Mouse (Mus musculus) hematopoietic multipotent progenitor cell, adult 10-12 weeks (in vitro differentiated cells): ENCODE measurements around the gene E130116L18Rik. TPM values are rescaled to one million over a fixed set of nuclear protein-coding genes. Genes with fewer than 3 reads are reported as not detected.

Experiments used
- polyA plus RNA-seq: library from polyadenylated mRNA; stranded (reverse); fragments of >175 nt; gene quantifications from 2 replicates; pipeline ENCODE4 v1.2.3, GENCODE M21; 2012; ENCODE audit warnings: low replicate concordance

Gene E130116L18Rik
- polyA plus RNA-seq: not detected in 2 replicates

DNA sequence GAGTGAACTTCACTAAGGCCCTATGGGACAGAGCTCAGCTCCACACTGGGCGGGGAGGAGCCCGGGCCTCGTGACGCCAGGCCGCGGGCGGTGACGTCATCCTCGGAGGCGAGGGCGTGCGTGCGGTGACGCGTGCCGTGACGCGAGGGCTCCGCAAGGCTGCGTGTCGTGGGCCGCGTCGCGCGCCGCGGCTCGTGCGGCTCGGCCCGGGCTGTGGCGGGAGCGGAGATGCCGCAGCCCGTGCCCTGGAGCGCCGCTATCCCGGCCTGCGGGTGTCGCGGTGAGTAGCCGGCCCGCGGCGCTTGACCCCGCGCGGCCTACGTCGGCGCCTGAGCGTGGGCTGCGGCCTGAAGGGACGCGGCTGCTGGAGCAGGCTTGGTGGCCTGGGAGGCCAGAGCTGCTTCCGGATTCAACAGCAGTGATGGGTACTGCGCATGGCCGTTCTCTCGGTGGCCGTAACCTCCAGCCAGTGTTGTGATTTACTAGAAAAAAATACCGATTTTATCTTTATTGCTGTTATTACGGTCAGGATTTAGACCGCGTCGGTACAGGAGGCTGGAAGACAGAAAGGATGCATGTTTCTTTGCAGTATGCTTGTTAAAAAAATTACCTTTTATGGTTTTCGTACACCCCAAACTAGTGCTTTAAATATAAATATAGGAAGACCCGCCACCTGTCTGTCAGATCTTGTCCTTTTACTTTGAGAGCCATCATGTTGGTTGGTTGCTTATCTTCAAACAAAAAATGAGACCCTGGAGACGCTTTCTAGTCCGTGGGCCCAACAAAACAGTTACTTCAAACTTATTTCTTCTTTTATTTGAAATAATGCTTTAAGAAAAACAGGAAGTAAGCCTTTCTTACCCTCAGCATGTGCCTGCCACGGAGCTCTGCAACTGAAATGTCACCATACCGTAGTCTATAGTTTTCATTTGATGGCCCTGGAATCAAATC is at the start of gene E130116L18Rik:
TSS of gene E130116L18Rik (minus strand) at position 402 of the 951 bp plus-strand sequence.

DNA sequence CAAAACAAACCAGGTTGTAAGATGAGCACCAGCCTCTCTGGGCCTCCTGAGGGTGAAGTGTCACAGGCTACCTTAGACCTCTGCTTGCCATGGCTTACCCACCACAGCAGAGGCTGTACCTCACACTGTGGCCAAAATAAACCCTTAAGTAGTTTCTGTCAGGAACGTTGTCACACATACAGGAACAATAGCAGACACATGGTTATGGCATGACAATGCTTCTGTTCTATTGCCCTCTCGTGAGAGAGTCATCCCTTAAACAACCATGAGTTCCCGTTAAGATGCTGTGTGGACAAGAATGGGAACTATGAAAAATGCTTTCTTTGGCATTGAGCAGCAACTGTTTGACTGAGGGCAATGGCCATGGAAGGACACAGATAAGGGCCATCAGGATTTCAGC is 1.3 kb downstream of the E130116L18Rik start, which contains the start of gene Galnt11:
TSS of gene Galnt11 (plus strand) at position 301 of the 400 bp plus-strand sequence.

DNA sequence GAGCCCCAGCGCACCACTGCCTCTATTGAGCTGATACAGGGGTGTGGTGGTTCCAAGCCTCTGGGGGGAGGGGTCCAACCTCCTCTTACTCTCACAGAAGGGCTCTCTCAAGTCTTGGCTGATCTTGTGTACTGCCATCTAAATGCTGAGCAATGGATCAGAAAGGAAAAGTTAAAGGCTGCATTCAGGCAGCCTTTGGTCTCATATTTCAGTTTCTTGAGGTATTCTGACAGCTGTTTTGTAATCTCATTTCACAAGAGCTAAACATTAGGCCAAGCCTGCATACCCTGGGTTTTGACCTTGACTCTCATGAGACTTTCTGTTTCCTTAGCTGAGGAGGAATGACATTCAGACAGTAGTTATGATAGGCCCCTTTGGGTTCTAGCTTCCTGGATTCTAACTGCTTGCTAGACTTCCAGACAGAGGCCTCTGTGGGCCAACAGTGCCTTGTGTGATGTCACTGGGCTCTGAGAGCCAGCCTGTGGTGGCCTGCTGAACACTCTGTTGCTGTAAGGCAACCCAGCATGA is 41.9 kb downstream of the E130116L18Rik start, which contains the start of gene Galntl5:
TSS of gene Galntl5 (plus strand) at position 457 of the 528 bp plus-strand sequence.

Other genes starting within 250 kb of the E130116L18Rik start
- 7.6 and 14.8 TPM in 2 replicates for gene Prkag2, start 122.5 kb downstream of the E130116L18Rik start, polyA plus RNA-seq
- not detected in 2 replicates for gene Galntl5, start 41.7 kb downstream of the E130116L18Rik start, polyA plus RNA-seq
- gene Galnt11, start 1.2 kb downstream of the E130116L18Rik start, polyA plus RNA-seq: 2.8 and 8.6 TPM in 2 replicates